Mouse (Mus musculus) stomach, postnatal 0 days (tissue): ENCODE measurements around the gene Peak1. TPM values are rescaled to one million over a fixed set of nuclear protein-coding genes. Genes with fewer than 3 reads are reported as not detected.

Source experiments
- ATAC-seq: fragments of 200-750 bp; cut with Nextera tagmentation; 2 replicates; pipeline ENCODE4 v1.8.0; 2017; ENCODE audit not compliant: low FRiP score, low TSS enrichment
- DNase-seq: peaks from one replicate; pipeline ENCODE4 v3.0.0-alpha.2; 2016; ENCODE audit warnings: low spot score
- H3K27ac ChIP-seq: fragments of 300-500 bp; sonication (generic); replicated peaks from 2 replicates; pipeline ENCODE4 v1.5.1; 2014; ENCODE audit warnings: mild to moderate bottlenecking, control low read depth
- H3K27me3 ChIP-seq: fragments of 300-500 bp; sonication (generic); 2 replicates; pipeline ENCODE4 v1.6.1; 2014; ENCODE audit warnings: low read length; ENCODE audit not compliant: control insufficient read depth, insufficient read depth
- H3K36me3 ChIP-seq: fragments of 300-500 bp; sonication (generic); 2 replicates; pipeline ENCODE4 v1.6.1; 2014; ENCODE audit warnings: low read length, mixed read lengths; ENCODE audit not compliant: control insufficient read depth, insufficient read depth
- H3K4me1 ChIP-seq: fragments of 300-500 bp; sonication (generic); replicated peaks from 2 replicates; pipeline ENCODE4 v1.6.1; 2014; ENCODE audit warnings: antibody characterized with exemption; ENCODE audit not compliant: control insufficient read depth, insufficient read depth
- H3K4me2 ChIP-seq: fragments of 300-500 bp; sonication (generic); replicated peaks from 2 replicates; pipeline ENCODE4 v1.6.1; 2014; ENCODE audit warnings: low read depth, mild to moderate bottlenecking, control low read depth, moderate library complexity
- H3K4me3 ChIP-seq: fragments of 300-500 bp; sonication (generic); 2 replicates; pipeline ENCODE4 v1.5.1; 2014; ENCODE audit warnings: low read depth, low read length, control low read depth
- H3K9ac ChIP-seq: fragments of 300-500 bp; sonication (generic); 2 replicates; pipeline ENCODE4 v1.6.1; 2014; ENCODE audit warnings: mild to moderate bottlenecking, low read length, control low read depth, mixed read lengths
- H3K9me3 ChIP-seq: fragments of 300-500 bp; sonication (generic); 2 replicates; pipeline ENCODE4 v1.6.1; 2016; ENCODE audit warnings: low read length; ENCODE audit not compliant: control insufficient read depth
- CTCF ChIP-seq: IDR thresholded peaks from 2 replicates; pipeline ENCODE4 v1.5.1; 2016; ENCODE audit warnings: antibody characterized with exemption, low read depth, mild to moderate bottlenecking, moderate library complexity
- EP300 ChIP-seq: optimal IDR thresholded peaks from 2 replicates; pipeline ENCODE3; 2016; ENCODE audit warnings: antibody characterized with exemption
- WGBS: fragments of 180-500 bp; shearing (Covaris S2); extraction: QIAGEN DNeasy Blood & Tissue Kit; methylation state at CpG from one replicate; pipeline ENCODE4 v1.1.7; 2014; 5-methylcytosine and 5-hydroxymethylcytosine counted together
- polyA plus RNA-seq: library from polyadenylated mRNA; unstranded; fragments of >200 nt; fragmentation: Nextera tagmentation; extraction: Ambion mirVana; gene quantifications from 2 replicates; pipeline ENCODE4 v1.2.1, GENCODE M21; 2015

Gene Peak1
- polyA plus RNA-seq, 1 experiment from 2014 or later: 4.5 TPM

GRCm38 (mm10) chr9:56191498-56192455 is 226.1 kb downstream of the Peak1 start:
- no peak for TF ChIP-seq EP300
- no peak for TF ChIP-seq CTCF
- WGBS: 58% methylated on average over 11 of the region's 11 CpGs
- no peak overlapping the region for H3K27ac ChIP-seq

GRCm38 (mm10) chr9:56180118-56180781 is 237.6 kb downstream of the Peak1 start:
- Histone ChIP-seq H3K27ac (no peak overlapping the region), H3K36me3 (no peaks in the 10 kb centered on the region), H3K4me2 (0 out of 2 replicates have a peak overlapping the region, but pooled peaks have one; percentile 14), H3K4me3 (no peak overlapping the region), H3K4me1 (no peaks in the 10 kb centered on the region), H3K9ac (no peak overlapping the region), H3K27me3 (no peaks in the 10 kb centered on the region), H3K9me3 (no peaks in the 10 kb centered on the region)
- DNase-seq: no peak
- no peak for TF ChIP-seq CTCF
- 38% methylated on average over 8 of the region's 8 CpGs for WGBS
- ATAC-seq: no peak

More at GRCm38 (mm10) chr9:56191498-56192455, 226.1 kb downstream of the Peak1 start:
- H3K36me3 ChIP-seq: no peaks in the 10 kb centered on the region
- no peak overlapping the region for H3K9ac ChIP-seq
- no peaks in the 10 kb centered on the region for H3K4me1 ChIP-seq
- H3K4me2 ChIP-seq: no peak overlapping the region
- H3K27me3 ChIP-seq: no peaks in the 10 kb centered on the region
- DNase-seq (no peak), ATAC-seq (no peak)
- H3K4me3 ChIP-seq: no peak overlapping the region
- H3K9me3 ChIP-seq: no peaks in the 10 kb centered on the region

GRCm38 (mm10) chr9:56179416-56180117 is 238.3 kb downstream of the Peak1 start:
- Histone ChIP-seq H3K36me3 (no peaks in the 10 kb centered on the region), H3K9me3 (no peaks in the 10 kb centered on the region), H3K9ac (no peak overlapping the region), H3K4me3 (no peak overlapping the region), H3K27ac (no peak overlapping the region), H3K27me3 (no peaks in the 10 kb centered on the region), H3K4me1 (no peaks in the 10 kb centered on the region), H3K4me2 (no peak overlapping the region)
- TF ChIP-seq EP300 (no peak), CTCF (peak; percentile 62)
- no peak for DNase-seq
- ATAC-seq: no peak
- WGBS: 72% methylated on average over 6 of the region's 6 CpGs

- H3K27ac ChIP-seq: no peak overlapping the region
- ATAC-seq (no peak), DNase-seq (no peak)
- no peak overlapping the region for H3K9ac ChIP-seq
- H3K9me3 ChIP-seq: no peaks in the 10 kb centered on the region
- no peaks in the 10 kb centered on the region for H3K27me3 ChIP-seq
- TF ChIP-seq EP300 (no peak), CTCF (no peak)
- no peak overlapping the region for H3K4me3 ChIP-seq
- WGBS: 68% methylated on average over 4 of the region's 4 CpGs
- H3K4me2 ChIP-seq: no peak overlapping the region
- H3K36me3 ChIP-seq: no peaks in the 10 kb centered on the region
- no peaks in the 10 kb centered on the region for H3K4me1 ChIP-seq
These were observed 240.5 kb downstream of the Peak1 start for GRCm38 (mm10) chr9:56177354-56177753.

GRCm38 (mm10) chr9:56175316-56175715 is 242.6 kb downstream of the Peak1 start:
- ATAC-seq (no peak), DNase-seq (no peak)
- Histone ChIP-seq H3K4me2 (no peak overlapping the region), H3K4me3 (no peak overlapping the region), H3K27me3 (no peaks in the 10 kb centered on the region), H3K36me3 (no peaks in the 10 kb centered on the region), H3K4me1 (no peaks in the 10 kb centered on the region), H3K9me3 (no peaks in the 10 kb centered on the region), H3K27ac (no peak overlapping the region), H3K9ac (no peak overlapping the region)
- TF ChIP-seq EP300: no peak
- TF ChIP-seq CTCF: no peak
- 80% methylated on average over 3 of the region's 3 CpGs for WGBS
